Mouse (Mus musculus): Measurements from ENCODE around the gene Ak2.

- TF ChIP-seq POLR2A (IDR thresholded peaks at IDR 0.05; ENCODE audit: extremely low read depth, insufficient read depth, low read length), result no peak
- TF ChIP-seq CTCF (IDR thresholded peaks at IDR 0.05; ENCODE audit: low read depth, low read length), result no peak
These were observed 12.0 kb downstream of the Ak2 start for GRCm38 (mm10) chr4:129003720-129004119.

Data from liver, adult 2 months (tissue).